Mouse (Mus musculus): ENCODE data around the gene Klf3. TPM values are rescaled to one million over a fixed set of nuclear protein-coding genes. Genes with fewer than 3 reads are reported as not detected.
"Not testable (repeated sequence)": the region's sequence is repeated elsewhere in the genome, so short reads cannot be mapped to it uniquely, and the experiment has no call there.

The Klf3 gene
- polyA plus RNA-seq, 1 experiment from 2014 or later = 55.2 TPM

DNA sequence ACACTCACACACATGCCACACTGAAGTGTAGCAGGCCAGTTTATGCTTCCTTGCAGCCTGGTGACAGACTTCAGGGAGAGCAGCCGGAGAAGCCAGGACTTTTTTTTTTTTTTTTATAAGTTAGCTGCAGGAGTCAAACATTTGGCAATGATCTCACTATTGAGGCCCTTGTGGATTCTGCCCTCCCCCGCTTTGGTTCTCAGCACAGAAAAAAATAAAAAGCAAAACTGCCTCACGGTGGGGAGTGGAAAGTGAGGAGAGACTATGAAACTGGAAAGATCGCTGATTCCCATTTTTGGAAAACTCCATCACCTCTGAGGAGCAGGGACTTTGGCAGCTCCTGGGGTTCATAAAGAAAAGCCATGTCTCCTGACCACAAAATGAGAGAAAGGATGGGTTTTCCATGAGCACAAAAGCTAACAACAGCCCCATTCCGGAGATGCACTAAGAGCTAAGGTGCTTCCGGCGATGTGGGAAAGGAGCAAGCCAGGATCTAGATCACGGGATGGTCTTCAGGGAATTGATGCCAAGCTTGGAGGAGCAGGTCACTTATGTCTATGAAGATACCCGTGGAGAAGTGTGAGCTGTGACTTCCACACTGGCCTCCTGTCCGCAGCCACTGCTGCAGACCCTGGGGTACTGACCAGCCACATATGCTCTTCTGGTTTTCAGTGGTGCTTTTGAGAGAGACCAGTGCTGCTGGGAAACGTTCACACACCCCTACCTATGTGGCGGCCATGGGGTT lies 73.1 kb downstream of the Klf3 start:
- Histone ChIP-seq H3K4me1 (peaks cover 50% of the 10 kb centered on the region), H3K27ac (replicated peaks) (peak overlapping the region; percentile 83), H3K36me3 (replicated peaks) (no peaks in the 10 kb centered on the region), H3K27me3 (replicated peaks; ENCODE audit: low read depth, poor library complexity, severe bottlenecking) (no peaks in the 10 kb centered on the region), H3K4me3 (no peak overlapping the region), H3K9me3 (no peaks in the 10 kb centered on the region)
- no peak for DNase-seq (ENCODE audit: low spot score)
- 80% methylated on average over 12 of the region's 12 CpGs for WGBS

DNA sequence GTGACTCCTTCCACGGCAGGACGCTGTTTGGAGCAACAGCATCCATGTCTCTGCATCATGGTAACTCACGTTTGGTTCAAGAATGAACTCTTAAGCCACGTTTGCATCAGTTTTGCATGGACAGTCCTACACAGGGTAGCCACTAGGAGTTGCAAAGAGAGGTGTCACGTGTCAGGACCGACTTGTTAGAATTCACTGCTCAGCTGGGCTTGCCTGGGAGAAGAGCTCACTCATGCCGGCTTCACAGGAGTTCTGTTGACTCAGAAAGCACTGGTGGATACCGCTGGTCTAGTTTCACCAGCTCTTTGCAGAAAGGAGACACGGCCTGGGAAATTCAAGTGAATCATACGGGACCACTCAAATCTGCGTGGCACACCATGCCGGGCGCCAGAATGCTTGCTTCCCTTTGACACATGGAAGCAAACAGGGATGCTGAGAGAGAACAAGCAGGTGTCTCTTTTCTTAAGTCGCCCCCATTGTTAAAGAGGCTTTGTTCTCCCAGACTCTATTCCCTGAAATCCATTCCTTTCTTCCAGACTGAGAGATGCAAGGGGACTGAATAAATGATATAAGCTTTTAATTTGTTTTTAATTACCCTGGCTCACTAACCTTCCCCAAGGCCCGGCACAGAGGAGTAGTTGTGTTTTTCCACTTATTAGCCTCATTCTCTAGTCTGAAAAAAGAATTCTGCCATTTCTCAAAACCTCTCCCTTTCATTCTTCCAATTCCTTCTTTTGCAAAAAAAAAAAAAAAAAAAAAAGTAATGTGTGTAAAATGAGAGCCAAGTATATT lies 74.2 kb downstream of the Klf3 start:
- H3K9me3 ChIP-seq = no peaks in the 10 kb centered on the region
- H3K4me1 ChIP-seq = peaks cover 50% of the 10 kb centered on the region
- no peak overlapping the region for H3K4me3 ChIP-seq
- H3K27me3 ChIP-seq (replicated peaks; ENCODE audit: low read depth, poor library complexity, severe bottlenecking) = no peaks in the 10 kb centered on the region
- 15% methylated on average over 15 of the region's 15 CpGs for WGBS
- peak overlapping the region; percentile 83 for H3K27ac ChIP-seq (replicated peaks)
- H3K36me3 ChIP-seq (replicated peaks) = no peaks in the 10 kb centered on the region
- DNase-seq (ENCODE audit: low spot score) = peak; percentile 50

GRCm38 (mm10) chr5:64878027-64878425 lies 74.8 kb downstream of the Klf3 start:
- 3% methylated on average over 4 of the region's 4 CpGs for WGBS
- Histone ChIP-seq H3K27ac (replicated peaks) (peak overlapping the region; percentile 73), H3K4me3 (0 out of 2 replicates have a peak overlapping the region, but pooled peaks have one; percentile 21), H3K9me3 (no peaks in the 10 kb centered on the region), H3K36me3 (replicated peaks) (no peaks in the 10 kb centered on the region), H3K27me3 (replicated peaks; ENCODE audit: low read depth, poor library complexity, severe bottlenecking) (no peaks in the 10 kb centered on the region), H3K4me1 (peaks cover 50% of the 10 kb centered on the region)
- peak; percentile 89 for DNase-seq (ENCODE audit: low spot score)

DNA sequence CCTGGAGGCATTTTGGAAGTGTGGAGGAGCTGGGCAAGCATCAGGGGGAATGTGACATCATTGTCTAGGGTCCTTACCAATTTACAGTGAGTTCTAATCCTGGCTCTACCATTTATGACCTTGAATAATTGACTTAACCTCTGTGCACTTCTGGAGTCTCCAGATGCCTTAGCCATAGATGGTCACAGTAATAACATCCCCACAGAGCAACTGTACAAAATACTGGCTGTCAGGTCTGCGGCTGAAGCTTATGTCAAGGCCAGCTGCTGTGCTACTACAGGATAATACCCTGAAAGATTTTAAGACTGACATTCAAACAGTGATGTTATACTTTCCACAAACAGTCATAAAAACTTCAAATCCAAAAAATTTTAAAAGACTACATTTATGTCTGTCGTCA lies 75.3 kb downstream of the Klf3 start:
- Histone ChIP-seq H3K9me3 (no peaks in the 10 kb centered on the region), H3K4me3 (no peak overlapping the region), H3K4me1 (peaks cover 50% of the 10 kb centered on the region), H3K27me3 (replicated peaks; ENCODE audit: low read depth, poor library complexity, severe bottlenecking) (no peaks in the 10 kb centered on the region), H3K27ac (replicated peaks) (peak overlapping the region; percentile 73), H3K36me3 (replicated peaks) (no peaks in the 10 kb centered on the region)
- 68% methylated on average over 2 of the region's 2 CpGs for WGBS
- no peak for DNase-seq (ENCODE audit: low spot score)

DNA sequence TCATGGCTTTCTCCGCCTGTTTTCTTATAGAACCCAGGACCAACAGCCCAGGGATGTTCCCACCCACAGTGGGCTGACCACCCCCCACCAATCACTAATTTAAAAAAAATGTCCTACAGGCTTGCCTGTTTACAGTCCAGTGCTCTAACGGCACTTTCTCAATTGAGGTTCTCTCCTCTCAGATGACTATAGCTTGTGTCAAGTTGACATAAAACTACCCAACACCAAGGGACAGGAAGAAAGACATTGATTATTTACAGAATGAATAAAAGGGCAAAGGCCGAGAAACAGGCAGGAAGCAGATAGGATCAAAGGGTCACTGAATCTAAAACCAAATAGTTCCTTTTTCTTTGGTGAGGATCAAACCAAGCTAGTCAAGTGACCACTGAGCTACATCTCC lies 76.1 kb downstream of the Klf3 start:
- H3K9me3 ChIP-seq = no peaks in the 10 kb centered on the region
- peak overlapping the region; percentile 73; the same call in 1 of the 2 replicates for H3K27ac ChIP-seq (replicated peaks)
- no peak for DNase-seq (ENCODE audit: low spot score)
- H3K4me3 ChIP-seq = no peak overlapping the region
- 27% methylated on average over 3 of the region's 3 CpGs for WGBS
- no peaks in the 10 kb centered on the region for H3K27me3 ChIP-seq (replicated peaks; ENCODE audit: low read depth, poor library complexity, severe bottlenecking)
- peaks cover 57% of the 10 kb centered on the region for H3K4me1 ChIP-seq
- no peaks in the 10 kb centered on the region for H3K36me3 ChIP-seq (replicated peaks)

DNA sequence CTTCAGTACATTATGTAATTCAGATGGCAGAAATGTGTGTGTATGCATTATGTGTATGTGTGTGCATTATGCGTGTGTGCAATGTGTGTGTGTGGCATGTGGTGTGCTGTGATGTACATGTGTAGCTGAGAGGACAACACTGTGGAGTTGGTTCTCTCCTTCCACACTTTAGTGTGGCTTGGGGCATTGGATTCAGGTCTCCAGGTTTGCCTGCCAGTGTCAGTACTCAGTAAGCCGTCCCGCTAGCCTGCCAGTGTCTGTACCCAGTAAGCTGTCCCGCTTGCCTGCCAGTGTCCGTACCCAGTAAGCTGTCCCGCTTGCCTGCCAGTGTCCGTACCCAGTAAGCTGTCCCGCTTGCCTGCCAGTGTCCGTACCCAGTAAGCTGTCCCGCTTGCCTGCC lies 78.4 kb downstream of the Klf3 start:
- not testable (repeated sequence) for H3K4me3 ChIP-seq; H3K9me3 ChIP-seq; H3K27ac ChIP-seq (replicated peaks); H3K36me3 ChIP-seq (replicated peaks); H3K27me3 ChIP-seq (replicated peaks; ENCODE audit: low read depth, poor library complexity, severe bottlenecking); DNase-seq (ENCODE audit: low spot score)
- 92% methylated on average over 9 of the region's 10 CpGs for WGBS
- H3K4me1 ChIP-seq = peaks cover 56% of the 10 kb centered on the region

GRCm38 (mm10) chr5:64881976-64882375 lies 78.8 kb downstream of the Klf3 start:
- H3K4me3 ChIP-seq; H3K27me3 ChIP-seq (replicated peaks; ENCODE audit: low read depth, poor library complexity, severe bottlenecking); H3K36me3 ChIP-seq (replicated peaks); DNase-seq (ENCODE audit: low spot score); H3K27ac ChIP-seq (replicated peaks); H3K9me3 ChIP-seq: not testable (repeated sequence)
- 84% methylated on average over 10 of the region's 11 CpGs for WGBS
- H3K4me1 ChIP-seq = peaks cover 52% of the 10 kb centered on the region

Other genes starting within 250 kb of the Klf3 start
- gene Tlr1, start 130.2 kb downstream of the Klf3 start, polyA plus RNA-seq (2016; fragmentation: Nextera tagmentation; extraction: Ambion mirVana) = 0.31 and 0.35 TPM in 2 replicates
- gene Tlr6, start 156.7 kb downstream of the Klf3 start, polyA plus RNA-seq (2016; fragmentation: Nextera tagmentation; extraction: Ambion mirVana) = 0.19 and 0.30 TPM in 2 replicates
- gene Fam114a1, start 166.7 kb downstream of the Klf3 start, polyA plus RNA-seq (2016; fragmentation: Nextera tagmentation; extraction: Ambion mirVana) = 14.5 and 15.0 TPM in 2 replicates